Mouse (Mus musculus) midbrain, embryonic 11.5 days (tissue): ENCODE data around the gene Gper1. TPM values are rescaled to one million over a fixed set of nuclear protein-coding genes. Genes with fewer than 3 reads are reported as not detected.
A peak's percentile ranks its signal among the peaks of the same experiment; 100 is the strongest.

Experiments
- ATAC-seq: fragments of 200-750 bp; cut with Nextera tagmentation; 2 replicates; pipeline ENCODE4 v1.8.0; 2017; ENCODE audit warnings: moderate TSS enrichment, moderate library complexity; ENCODE audit not compliant: low FRiP score
- DNase-seq: peaks from one replicate; pipeline ENCODE4 v3.0.0; 2015; ENCODE audit warnings: low spot score; ENCODE audit errors: missing footprints
- H3K27ac ChIP-seq: fragments of 300-500 bp; sonication (generic); 2 replicates; pipeline ENCODE4 v1.5.1; 2014; ENCODE audit warnings: low read depth, low read length
- H3K27me3 ChIP-seq: fragments of 300-500 bp; sonication (generic); 2 replicates; pipeline ENCODE4 v1.6.1; 2014; ENCODE audit warnings: mild to moderate bottlenecking, low read length, moderate library complexity, mixed read lengths; ENCODE audit not compliant: control insufficient read depth, insufficient read depth
- H3K36me3 ChIP-seq: fragments of 300-500 bp; sonication (generic); 2 replicates; pipeline ENCODE4 v1.6.1; 2014; ENCODE audit warnings: mild to moderate bottlenecking, low read length, moderate library complexity, mixed read lengths; ENCODE audit not compliant: control insufficient read depth, insufficient read depth
- H3K4me1 ChIP-seq: fragments of 300-500 bp; sonication (generic); 2 replicates; pipeline ENCODE4 v1.6.1; 2014; ENCODE audit warnings: low read length; ENCODE audit not compliant: control insufficient read depth, insufficient read depth
- H3K4me2 ChIP-seq: fragments of 300-500 bp; sonication (generic); 2 replicates; pipeline ENCODE4 v1.6.1; 2014; ENCODE audit warnings: mild to moderate bottlenecking, moderate library complexity
- H3K4me3 ChIP-seq: fragments of 300-500 bp; sonication (generic); 2 replicates; pipeline ENCODE4 v1.5.1; 2014; ENCODE audit warnings: low read depth, low read length
- H3K9ac ChIP-seq: fragments of 300-500 bp; sonication (generic); 2 replicates; pipeline ENCODE4 v1.6.1; 2014; ENCODE audit warnings: low read length
- H3K9me3 ChIP-seq: fragments of 300-500 bp; sonication (generic); 2 replicates; pipeline ENCODE4 v1.6.1; 2016; ENCODE audit warnings: low read length; ENCODE audit not compliant: control insufficient read depth
- whole genome bisulfite sequencing: fragments of 180-500 bp; shearing (Covaris S2); extraction: QIAGEN DNeasy Blood & Tissue Kit; methylation state at CpG from one replicate; pipeline ENCODE4 v1.1.7; 2014; 5-methylcytosine and 5-hydroxymethylcytosine counted together
- polyA plus RNA-seq: library from polyadenylated mRNA; unstranded; fragments of >200 nt; fragmentation: Nextera tagmentation; extraction: Ambion mirVana; gene quantifications from 2 replicates; pipeline ENCODE4 v1.2.1, GENCODE M21; 2014

Gene Gper1
- polyA plus RNA-seq, 1 experiment from 2014 or later: 1.9 TPM

GRCm38 (mm10) chr5:139445258-139445657 is 22.3 kb downstream of the Gper1 start:
- DNase-seq: no peak
- no peaks in the 10 kb centered on the region for H3K27me3 ChIP-seq
- no peak overlapping the region for H3K4me3 ChIP-seq
- no peak overlapping the region for H3K27ac ChIP-seq
- no peaks in the 10 kb centered on the region for H3K9me3 ChIP-seq
- H3K4me1 ChIP-seq: peaks cover 3% of the 10 kb centered on the region
- H3K4me2 ChIP-seq: no peak overlapping the region
- H3K9ac ChIP-seq: no peak overlapping the region
- ATAC-seq: no peak
- no peaks in the 10 kb centered on the region for H3K36me3 ChIP-seq
- WGBS: 91% methylated on average over 8 of the region's 8 CpGs

GRCm38 (mm10) chr5:139448025-139448424 is 25.1 kb downstream of the Gper1 start:
- WGBS: 85% methylated on average over 6 of the region's 6 CpGs
- H3K4me1 ChIP-seq: peaks cover 3% of the 10 kb centered on the region

GRCm38 (mm10) chr5:139449161-139449791 is 26.3 kb downstream of the Gper1 start:
- H3K9me3 ChIP-seq: no peaks in the 10 kb centered on the region
- H3K36me3 ChIP-seq: no peaks in the 10 kb centered on the region
- H3K27ac ChIP-seq: no peak overlapping the region
- H3K4me2 ChIP-seq: no peak overlapping the region
- ATAC-seq (no peak), DNase-seq (no peak)
- H3K4me1 ChIP-seq: peaks cover 3% of the 10 kb centered on the region
- H3K27me3 ChIP-seq: no peaks in the 10 kb centered on the region
- 71% methylated on average over 5 of the region's 5 CpGs for WGBS
- no peak overlapping the region for H3K4me3 ChIP-seq
- H3K9ac ChIP-seq: no peak overlapping the region

More at GRCm38 (mm10) chr5:139448025-139448424, 25.1 kb downstream of the Gper1 start:
- ATAC-seq (no peak), DNase-seq (no peak)
- no peak overlapping the region for H3K27ac ChIP-seq
- H3K4me2 ChIP-seq: no peak overlapping the region
- H3K9me3 ChIP-seq: no peaks in the 10 kb centered on the region
- no peaks in the 10 kb centered on the region for H3K36me3 ChIP-seq
- H3K9ac ChIP-seq: no peak overlapping the region
- no peak overlapping the region for H3K4me3 ChIP-seq
- no peaks in the 10 kb centered on the region for H3K27me3 ChIP-seq

GRCm38 (mm10) chr5:139449926-139450325 is 27.0 kb downstream of the Gper1 start:
- WGBS: 44% methylated on average over 4 of the region's 4 CpGs
- no peaks in the 10 kb centered on the region for H3K27me3 ChIP-seq
- no peak for DNase-seq
- no peak overlapping the region for H3K4me3 ChIP-seq
- H3K36me3 ChIP-seq: no peaks in the 10 kb centered on the region
- no peaks in the 10 kb centered on the region for H3K9me3 ChIP-seq
- no peak for ATAC-seq
- H3K4me1 ChIP-seq: peaks cover 3% of the 10 kb centered on the region
- no peak overlapping the region; the same call in 1 of the 2 replicates for H3K9ac ChIP-seq
- no peak overlapping the region for H3K4me2 ChIP-seq
- H3K27ac ChIP-seq: no peak overlapping the region; the same call in 1 of the 2 replicates

GRCm38 (mm10) chr5:139453031-139453430 is 30.1 kb downstream of the Gper1 start:
- peaks cover 3% of the 10 kb centered on the region for H3K4me1 ChIP-seq
- H3K36me3 ChIP-seq: no peaks in the 10 kb centered on the region
- 93% methylated on average over 10 of the region's 10 CpGs for WGBS
- no peak overlapping the region for H3K4me2 ChIP-seq
- H3K9me3 ChIP-seq: no peaks in the 10 kb centered on the region
- no peak overlapping the region for H3K27ac ChIP-seq
- ATAC-seq (no peak), DNase-seq (no peak)
- H3K4me3 ChIP-seq: no peak overlapping the region
- H3K27me3 ChIP-seq: no peaks in the 10 kb centered on the region
- no peak overlapping the region for H3K9ac ChIP-seq

GRCm38 (mm10) chr5:139455166-139455565 is 32.2 kb downstream of the Gper1 start:
- no peak overlapping the region for H3K9ac ChIP-seq
- H3K4me3 ChIP-seq: no peak overlapping the region
- no peaks in the 10 kb centered on the region for H3K9me3 ChIP-seq
- no peaks in the 10 kb centered on the region for H3K27me3 ChIP-seq
- no peaks in the 10 kb centered on the region for H3K36me3 ChIP-seq
- WGBS: 93% methylated on average over 12 of the region's 12 CpGs
- no peak overlapping the region for H3K27ac ChIP-seq
- ATAC-seq: no peak
- no peak overlapping the region for H3K4me2 ChIP-seq
- H3K4me1 ChIP-seq: peaks cover 6% of the 10 kb centered on the region; the same call in 1 of the 2 replicates
- DNase-seq: no peak

GRCm38 (mm10) chr5:139457241-139457640 is 34.3 kb downstream of the Gper1 start:
- Histone ChIP-seq H3K27ac (no peak overlapping the region), H3K9me3 (no peaks in the 10 kb centered on the region), H3K36me3 (no peaks in the 10 kb centered on the region), H3K4me1 (peaks cover 6% of the 10 kb centered on the region; the same call in 1 of the 2 replicates), H3K4me2 (no peak overlapping the region), H3K4me3 (no peak overlapping the region), H3K9ac (no peak overlapping the region), H3K27me3 (no peaks in the 10 kb centered on the region)
- no peak for DNase-seq
- 86% methylated on average over 8 of the region's 8 CpGs for WGBS
- ATAC-seq: no peak

GRCm38 (mm10) chr5:139459938-139460337 is 37.0 kb downstream of the Gper1 start:
- Histone ChIP-seq H3K4me1 (peaks cover 6% of the 10 kb centered on the region; the same call in 1 of the 2 replicates), H3K27me3 (no peaks in the 10 kb centered on the region), H3K36me3 (no peaks in the 10 kb centered on the region), H3K9ac (peak overlapping the region; percentile 58), H3K27ac (no peak overlapping the region), H3K4me3 (peak overlapping the region; percentile 69), H3K4me2 (peak overlapping the region; percentile 60), H3K9me3 (no peaks in the 10 kb centered on the region)
- DNase-seq: no peak
- 9% methylated on average over 10 of the region's 10 CpGs for WGBS
- peak; percentile 19; the same call in 1 of the 2 replicates for ATAC-seq

- DNase-seq: peak; percentile 100
- Histone ChIP-seq H3K27ac (no peak within 1 kb of the TSS), H3K4me2 (peak within 1 kb of the TSS; percentile 60), H3K9me3 (no peaks in the 10 kb centered on the region), H3K9ac (peak within 1 kb of the TSS; percentile 58), H3K4me3 (peak within 1 kb of the TSS; percentile 69), H3K4me1 (peaks cover 6% of the 10 kb centered on the region; the same call in 1 of the 2 replicates), H3K27me3 (no peaks in the 10 kb centered on the region), H3K36me3 (no peaks in the 10 kb centered on the region)
- WGBS: 5% methylated on average over 42 of the region's 42 CpGs
- peak; percentile 99 for ATAC-seq
These were observed 37.6 kb downstream of the Gper1 start, which contains the start of gene 3110082I17Rik for GRCm38 (mm10) chr5:139460384-139461067. 3110082I17Rik (minus strand) TSS chr5:139460527.
